Mouse (Mus musculus) bone marrow macrophage, adult 2 months (primary cell): Measurements from ENCODE around the gene Hddc2. TPM values are rescaled to one million over a fixed set of nuclear protein-coding genes. Genes with fewer than 3 reads are reported as not detected.

ENCODE experiments used
- H3K27ac ChIP-seq: 2 replicates; pipeline ENCODE4 v1.5.1; 2012; ENCODE audit warnings: low read depth, low read length; ENCODE audit not compliant: insufficient read depth
- H3K4me1 ChIP-seq: 2 replicates; pipeline ENCODE4 v1.6.1; 2012; ENCODE audit warnings: low read length; ENCODE audit not compliant: control insufficient read depth, insufficient read depth
- H3K4me3 ChIP-seq: 2 replicates; pipeline ENCODE4 v1.5.1; 2012; ENCODE audit warnings: mild to moderate bottlenecking, low read length, moderate library complexity; ENCODE audit not compliant: insufficient read depth
- CTCF ChIP-seq: IDR thresholded peaks from 2 replicates; pipeline ENCODE4 v1.5.1; 2012; ENCODE audit warnings: low read depth, mild to moderate bottlenecking, low read length, moderate library complexity
- POLR2A ChIP-seq: IDR thresholded peaks from 2 replicates; pipeline ENCODE4 v1.6.1; 2012; ENCODE audit warnings: mild to moderate bottlenecking, low read depth, low read length, borderline replicate concordance
- polyA plus RNA-seq: library from polyadenylated mRNA; stranded (reverse); fragments of >200 nt; gene quantifications from 2 replicates; pipeline ENCODE4 v1.2.4, GENCODE M21; 2012; ENCODE audit not compliant: missing spikeins, insufficient read depth, insufficient read length

The Hddc2 gene
- 8.9 and 11.1 TPM in 2 replicates for polyA plus RNA-seq

DNA sequence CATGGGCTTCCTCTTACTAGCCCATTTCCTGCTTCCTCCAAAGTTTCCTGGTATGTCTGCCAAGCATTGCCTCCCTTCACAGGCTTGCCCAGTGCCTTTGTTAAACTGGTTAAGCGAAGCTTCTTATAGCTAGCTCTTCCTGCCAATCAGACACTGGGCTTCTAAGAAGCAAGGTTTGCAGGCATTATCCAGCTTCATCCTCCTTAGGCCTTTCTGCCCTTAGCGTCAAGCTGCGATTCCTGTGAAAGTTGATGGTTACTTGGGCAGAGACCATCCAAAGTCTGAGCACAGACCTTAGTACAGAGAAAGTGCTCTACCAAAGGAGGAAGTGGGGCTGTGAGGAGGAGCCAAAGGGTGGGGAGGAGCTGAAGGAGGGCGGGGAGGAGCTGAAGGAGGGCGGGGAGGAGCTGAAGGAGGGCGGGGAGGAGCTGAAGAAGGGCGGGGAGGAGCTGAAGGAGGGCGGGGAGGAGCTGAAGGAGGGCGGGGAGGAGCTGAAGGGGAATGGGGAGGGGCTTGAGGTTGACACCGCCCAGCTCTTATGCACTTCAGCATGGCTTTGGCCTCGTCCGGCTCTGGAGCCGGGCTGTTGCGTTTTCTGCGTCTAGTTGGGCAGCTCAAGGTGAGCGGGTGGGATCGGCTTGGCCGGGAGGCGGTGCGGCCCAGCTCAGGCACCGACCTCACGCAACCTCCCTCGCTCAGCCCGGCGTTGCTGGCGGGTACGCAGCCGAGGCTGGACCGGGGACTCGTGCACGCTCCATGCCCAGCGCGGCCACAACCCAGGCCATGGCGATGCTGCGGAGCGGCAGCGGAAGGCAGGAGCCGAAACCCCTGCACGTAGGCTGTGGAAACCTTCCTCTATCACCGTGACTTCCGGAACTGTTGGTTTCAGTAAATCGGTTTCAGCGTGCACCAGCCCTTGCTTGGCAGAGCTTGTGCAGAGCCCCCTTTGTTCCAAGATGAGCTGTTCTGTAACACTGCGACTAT is at the start of gene Hddc2:
Gene Hddc2 (plus strand): TSS at position 519 of the 984 bp plus-strand sequence.
- H3K4me3 ChIP-seq = peak within 1 kb of the TSS; percentile 86
- peak within 1 kb of the TSS; percentile 79 for H3K27ac ChIP-seq
- TF ChIP-seq POLR2A (no peak), CTCF (no peak)
- peaks cover 10% of the 10 kb centered on the region for H3K4me1 ChIP-seq

DNA sequence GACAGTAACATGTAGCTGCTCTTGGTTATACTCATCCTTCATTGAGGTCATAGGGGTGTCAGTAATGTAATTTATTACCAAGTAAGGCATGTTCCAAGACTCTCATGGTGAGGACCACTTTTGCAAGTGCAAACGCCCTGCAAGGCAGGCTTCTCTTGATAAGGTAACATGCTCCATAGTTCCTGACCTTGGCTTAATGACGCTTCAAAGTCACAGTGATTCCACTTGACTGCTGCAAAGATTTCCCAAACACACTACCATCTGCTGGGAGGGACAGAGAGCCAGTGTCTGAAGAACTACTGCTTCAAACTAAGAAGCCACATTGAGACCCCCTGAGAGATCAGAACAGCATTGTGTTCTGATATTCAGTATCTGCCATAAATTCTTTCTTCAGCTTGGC is 40.4 kb upstream of the Hddc2 start:
- no peak overlapping the region for H3K27ac ChIP-seq
- H3K4me1 ChIP-seq = no peaks in the 10 kb centered on the region
- TF ChIP-seq POLR2A (no peak), CTCF (no peak)
- H3K4me3 ChIP-seq = no peak overlapping the region

DNA sequence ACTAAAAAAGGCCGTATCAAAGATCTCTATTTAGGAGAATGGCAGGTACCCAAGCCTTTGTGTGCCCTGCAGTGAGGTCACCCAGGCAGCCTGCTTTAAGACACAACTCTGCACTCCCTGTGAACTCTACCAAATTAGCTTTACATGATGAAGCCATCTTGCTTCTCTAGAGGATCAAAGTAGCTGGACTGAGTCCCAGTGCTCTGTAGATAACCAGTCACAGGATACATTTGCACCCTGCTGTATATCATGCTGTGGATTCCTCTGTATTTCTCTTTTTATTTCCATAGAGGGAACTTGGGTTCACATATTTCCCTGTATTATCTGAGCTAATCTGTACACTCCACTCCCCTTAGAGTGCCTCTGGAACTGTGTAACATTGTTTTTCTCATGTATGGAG is 40.0 kb upstream of the Hddc2 start:
- TF ChIP-seq POLR2A = no peak
- no peak for TF ChIP-seq CTCF
- no peaks in the 10 kb centered on the region for H3K4me1 ChIP-seq
- no peak overlapping the region for H3K4me3 ChIP-seq
- no peak overlapping the region for H3K27ac ChIP-seq

DNA sequence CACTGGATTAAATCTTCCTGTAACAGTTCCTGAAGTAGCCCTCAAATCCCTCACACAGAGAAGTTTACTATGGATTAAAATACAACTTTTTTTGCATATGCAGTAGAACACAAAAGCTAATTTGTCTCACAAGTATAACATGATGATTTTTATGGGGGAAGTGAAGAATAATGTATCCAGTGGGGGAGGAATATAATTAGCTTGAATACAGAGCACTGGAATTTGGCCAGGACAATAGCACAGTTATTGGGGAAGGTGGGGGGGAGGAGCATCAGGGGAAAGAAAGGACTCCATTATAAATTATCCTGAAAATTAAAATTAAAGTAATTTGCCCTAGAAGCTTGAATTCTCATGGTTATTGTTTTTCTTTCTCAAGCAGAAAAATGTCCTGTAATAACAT is 25.4 kb upstream of the Hddc2 start:
- Histone ChIP-seq H3K4me3 (no peak overlapping the region), H3K27ac (no peak overlapping the region), H3K4me1 (no peaks in the 10 kb centered on the region)
- no peak for TF ChIP-seq CTCF
- no peak for TF ChIP-seq POLR2A

DNA sequence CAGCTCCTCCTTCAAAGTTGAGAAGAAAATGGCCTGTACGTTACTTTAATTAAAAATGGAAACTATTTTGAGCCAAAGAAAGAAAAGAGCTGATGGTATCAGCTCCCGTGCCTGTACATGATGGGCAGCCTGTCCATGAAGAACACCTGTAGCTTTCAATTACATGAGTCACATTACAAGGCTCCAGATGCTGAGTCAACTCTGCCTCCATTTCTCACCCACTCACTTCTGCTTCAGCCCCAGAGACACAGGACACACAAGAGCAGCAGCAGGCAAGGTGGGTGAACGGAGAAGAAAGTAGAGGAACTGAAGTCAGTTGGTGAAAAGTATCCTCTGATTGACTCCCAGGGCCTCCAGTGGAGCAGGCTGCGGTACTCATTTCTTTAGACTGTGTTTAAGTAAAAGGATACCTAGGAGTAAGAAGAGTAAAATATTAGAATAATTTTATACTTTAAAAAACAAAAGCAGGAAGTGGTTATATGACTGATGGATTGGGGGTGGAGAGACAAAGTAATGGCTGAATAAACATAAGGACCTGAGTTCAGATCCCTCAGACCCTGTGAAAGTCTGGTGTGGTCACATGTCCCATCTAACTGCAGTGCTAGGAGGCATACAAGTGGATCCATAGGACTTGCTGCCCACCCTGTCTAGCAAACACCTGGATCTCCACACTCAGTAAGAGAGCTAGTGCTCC is 24.3 kb upstream of the Hddc2 start:
- TF ChIP-seq CTCF (no peak), POLR2A (no peak)
- no peak overlapping the region for H3K4me3 ChIP-seq
- H3K27ac ChIP-seq = no peak overlapping the region
- H3K4me1 ChIP-seq = no peaks in the 10 kb centered on the region

DNA sequence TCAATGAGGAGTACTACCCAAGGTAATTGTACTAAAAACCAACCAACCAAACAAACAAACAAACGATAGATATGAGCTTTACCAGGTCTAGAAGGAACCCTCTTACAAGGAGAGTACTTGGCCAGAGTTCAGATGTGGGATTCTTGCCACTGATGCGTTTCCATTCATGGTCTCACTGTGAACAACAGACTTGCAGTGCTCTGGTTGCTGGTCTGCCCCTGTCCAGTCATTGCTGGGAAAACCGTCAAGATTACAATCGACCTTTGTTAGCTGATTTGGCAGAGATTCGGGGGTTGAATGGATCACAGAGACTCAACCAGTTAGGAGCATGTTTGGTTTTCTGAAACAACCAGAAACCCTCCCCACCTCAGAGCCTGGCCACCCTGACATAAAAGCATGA is 17.5 kb upstream of the Hddc2 start:
- no peak overlapping the region for H3K4me3 ChIP-seq
- no peak overlapping the region for H3K27ac ChIP-seq

DNA sequence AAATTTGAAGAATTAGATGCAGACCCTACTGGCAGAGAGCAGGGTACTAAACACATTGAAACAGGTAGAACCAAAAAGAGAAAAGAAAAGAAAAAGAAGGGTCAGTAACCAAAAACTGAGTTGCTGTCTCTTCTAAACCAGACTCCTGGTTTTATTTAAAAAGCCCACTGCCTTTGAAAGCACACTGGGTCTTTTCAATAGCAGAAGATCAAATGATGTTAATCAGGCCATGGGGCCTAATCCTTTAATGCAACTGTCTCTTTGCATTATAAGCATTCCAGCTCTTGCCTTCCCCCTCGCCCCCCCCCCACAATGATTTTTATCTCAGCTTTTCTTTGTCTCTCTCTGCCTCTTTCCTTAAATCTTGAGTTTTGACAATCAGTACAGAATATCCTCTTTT is 16.7 kb upstream of the Hddc2 start:
- TF ChIP-seq POLR2A = no peak
- no peak for TF ChIP-seq CTCF
- Histone ChIP-seq H3K27ac (no peak overlapping the region), H3K4me3 (no peak overlapping the region), H3K4me1 (no peaks in the 10 kb centered on the region)

More for the DNA sequence above, 17.5 kb upstream of the Hddc2 start:
- TF ChIP-seq POLR2A (no peak), CTCF (no peak)
- no peaks in the 10 kb centered on the region for H3K4me1 ChIP-seq

DNA sequence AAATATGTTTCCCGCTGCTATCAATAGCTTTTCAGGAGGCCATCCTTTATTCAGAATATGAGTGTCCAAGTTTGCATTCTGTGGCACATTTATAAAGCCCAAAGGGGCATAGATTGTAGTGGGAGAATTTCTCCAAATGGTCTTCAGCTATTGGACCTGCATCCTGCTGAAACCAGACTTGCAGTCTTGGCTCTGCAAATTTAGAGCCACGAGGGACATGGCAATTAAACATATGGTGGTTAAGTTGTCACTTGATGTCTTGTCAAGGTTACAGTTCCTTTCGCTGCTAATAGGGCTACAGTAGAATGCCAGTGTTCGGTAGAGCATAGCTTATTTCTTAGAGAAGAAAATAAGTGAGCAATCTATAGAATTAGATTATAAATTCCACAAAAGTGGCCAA is 16.1 kb upstream of the Hddc2 start:
- no peaks in the 10 kb centered on the region for H3K4me1 ChIP-seq
- H3K4me3 ChIP-seq = no peak overlapping the region
- no peak for TF ChIP-seq POLR2A
- H3K27ac ChIP-seq = no peak overlapping the region

DNA sequence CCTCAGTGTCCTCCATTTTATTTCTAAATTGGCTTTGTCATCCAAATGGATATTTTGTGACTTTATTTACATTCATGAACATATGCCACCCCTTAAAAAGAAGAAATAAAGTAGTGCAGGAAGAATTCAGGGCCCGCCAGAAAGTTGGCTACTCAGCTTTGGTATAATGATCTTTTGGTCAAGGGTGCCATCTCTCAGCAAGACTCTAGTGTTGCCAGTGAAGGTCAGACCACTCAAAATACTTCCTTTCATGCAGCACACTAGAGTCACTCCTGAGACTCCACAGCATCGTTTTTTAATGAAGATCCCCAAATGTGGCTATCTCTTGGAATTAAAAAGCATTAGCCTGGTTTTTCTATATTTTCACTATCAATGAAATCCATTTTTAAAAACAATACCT is 14.9 kb upstream of the Hddc2 start:
- Histone ChIP-seq H3K4me1 (no peaks in the 10 kb centered on the region), H3K27ac (no peak overlapping the region), H3K4me3 (no peak overlapping the region)
- TF ChIP-seq CTCF = no peak
- no peak for TF ChIP-seq POLR2A

DNA sequence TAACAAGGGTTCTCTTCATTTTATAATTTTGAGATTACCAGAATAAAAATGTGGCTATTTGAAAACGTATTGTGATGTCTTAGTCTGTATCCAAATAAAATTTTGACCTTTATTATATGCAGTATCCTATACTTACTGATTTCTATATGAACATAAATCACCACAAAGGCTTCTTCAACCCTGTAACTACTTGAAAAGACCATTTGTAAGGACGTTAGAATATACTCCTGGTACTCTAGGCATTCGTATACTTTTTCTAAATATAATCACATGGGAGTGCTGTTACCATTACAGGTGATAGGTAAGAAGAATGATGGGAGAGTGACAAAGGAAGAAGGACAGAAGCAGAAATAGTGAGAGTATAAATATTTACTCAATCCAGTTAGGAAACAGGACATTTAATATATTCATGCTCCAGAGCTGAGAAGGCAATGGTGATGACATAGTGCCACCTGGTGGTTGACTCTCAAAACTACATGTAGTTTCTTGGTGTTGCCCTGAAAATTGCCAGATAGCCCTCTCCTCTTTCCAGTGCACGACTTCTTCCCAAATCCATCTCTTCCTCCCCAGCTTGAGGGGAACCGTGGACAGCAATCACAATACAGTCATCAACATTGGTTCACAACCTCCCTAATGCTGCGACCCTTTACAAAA is 14.1 kb upstream of the Hddc2 start:
- no peak overlapping the region for H3K4me3 ChIP-seq
- H3K4me1 ChIP-seq = no peaks in the 10 kb centered on the region
- TF ChIP-seq POLR2A (no peak), CTCF (no peak)
- no peak overlapping the region for H3K27ac ChIP-seq
